Mouse (Mus musculus) heart, postnatal 4 days (tissue): ENCODE measurements around the gene Nkx2-5. TPM values are rescaled to one million over a fixed set of nuclear protein-coding genes. Genes with fewer than 3 reads are reported as not detected.

ENCODE experiments used
- total RNA-seq, 2 experiments: library from RNA; stranded (reverse); gene quantifications; 2 replicates each; pipeline ENCODE4 v1.2.3; 2021

Gene Nkx2-5
- total RNA-seq, 2 experiments from 2014 or later, result 123 to 128 TPM

Other genes with a start within 250 kb of the Nkx2-5 start
- 10 to 100 TPM; 85.3 to 85.5 TPM for gene Atp6v0e, start 181.8 kb downstream of the Nkx2-5 start, total RNA-seq
- 10 to 100 TPM; 17.5 to 20.8 TPM for gene Crebrf, start 129.4 kb downstream of the Nkx2-5 start, total RNA-seq
- 10 to 100 TPM; 41.4 to 43.0 TPM for gene Bnip1, start 63.9 kb downstream of the Nkx2-5 start, total RNA-seq
- 10 to 100 TPM; 15.0 to 15.2 TPM for gene Kifc5b, start 72.1 kb upstream of the Nkx2-5 start, total RNA-seq
- gene Phf1, start 88.0 kb upstream of the Nkx2-5 start, total RNA-seq, result 1 to 10 TPM; 9.9 to 10.0 TPM
- gene Cuta, start 94.6 kb upstream of the Nkx2-5 start, total RNA-seq, result 100 to 1,000 TPM in 1 of 2 experiments, 10 to 100 TPM in 1; 97.2 to 106 TPM
- 10 to 100 TPM; 12.6 to 13.4 TPM for gene Syngap1, start 96.2 kb upstream of the Nkx2-5 start, total RNA-seq
- gene Zbtb9, start 128.2 kb upstream of the Nkx2-5 start, total RNA-seq, result 1 to 10 TPM; 3.9 to 5.5 TPM
- 10 to 100 TPM; 46.8 to 52.4 TPM for gene Bak1, start 184.0 kb upstream of the Nkx2-5 start, total RNA-seq
- 1 to 10 TPM; 7.5 to 8.2 TPM for gene Itpr3, start 212.3 kb upstream of the Nkx2-5 start, total RNA-seq